Mouse (Mus musculus) neural tube, embryonic 12.5 days (tissue): Measurements from ENCODE around the gene Gstp2. TPM values are rescaled to one million over a fixed set of nuclear protein-coding genes. Genes with fewer than 3 reads are reported as not detected.

ENCODE experiments used
- ATAC-seq: fragments of 200-750 bp; cut with Nextera tagmentation; 2 replicates; pipeline ENCODE4 v1.8.0; 2017; ENCODE audit warnings: low read depth, mild to moderate bottlenecking, moderate TSS enrichment, moderate library complexity; ENCODE audit not compliant: low FRiP score
- H3K27ac ChIP-seq: fragments of 300-500 bp; sonication (generic); 2 replicates; pipeline ENCODE4 v1.5.1; 2016
- H3K27me3 ChIP-seq: fragments of 300-500 bp; sonication (generic); replicated peaks from 2 replicates; pipeline ENCODE4 v1.6.1; 2016; ENCODE audit warnings: mild to moderate bottlenecking
- H3K36me3 ChIP-seq: fragments of 300-500 bp; sonication (generic); 2 replicates; pipeline ENCODE4 v1.6.1; 2016; ENCODE audit warnings: mild to moderate bottlenecking
- H3K4me1 ChIP-seq: fragments of 300-500 bp; sonication (generic); 2 replicates; pipeline ENCODE4 v1.6.1; 2016
- H3K4me2 ChIP-seq: fragments of 300-500 bp; sonication (generic); replicated peaks from 2 replicates; pipeline ENCODE4 v1.6.1; 2016; ENCODE audit warnings: mild to moderate bottlenecking
- H3K4me3 ChIP-seq: fragments of 300-500 bp; sonication (generic); 2 replicates; pipeline ENCODE4 v1.5.1; 2016
- H3K9ac ChIP-seq: fragments of 300-500 bp; sonication (generic); 2 replicates; pipeline ENCODE4 v1.6.1; 2016; ENCODE audit warnings: mild to moderate bottlenecking
- H3K9me3 ChIP-seq: fragments of 300-500 bp; sonication (generic); 2 replicates; pipeline ENCODE4 v1.6.1; 2016; ENCODE audit warnings: mild to moderate bottlenecking
- WGBS: fragments of 180-500 bp; shearing (Covaris S2); methylation state at CpG from one replicate; pipeline ENCODE4 v1.1.7; 2016; 5-methylcytosine and 5-hydroxymethylcytosine counted together
- polyA plus RNA-seq: library from polyadenylated mRNA; unstranded; fragments of >200 nt; fragmentation: Nextera tagmentation; extraction: Ambion mirVana; gene quantifications from 2 replicates; pipeline ENCODE4 v1.2.1, GENCODE M21; 2016

Gene Gstp2
- polyA plus RNA-seq, 1 experiment from 2014 or later: 1.8 TPM

DNA sequence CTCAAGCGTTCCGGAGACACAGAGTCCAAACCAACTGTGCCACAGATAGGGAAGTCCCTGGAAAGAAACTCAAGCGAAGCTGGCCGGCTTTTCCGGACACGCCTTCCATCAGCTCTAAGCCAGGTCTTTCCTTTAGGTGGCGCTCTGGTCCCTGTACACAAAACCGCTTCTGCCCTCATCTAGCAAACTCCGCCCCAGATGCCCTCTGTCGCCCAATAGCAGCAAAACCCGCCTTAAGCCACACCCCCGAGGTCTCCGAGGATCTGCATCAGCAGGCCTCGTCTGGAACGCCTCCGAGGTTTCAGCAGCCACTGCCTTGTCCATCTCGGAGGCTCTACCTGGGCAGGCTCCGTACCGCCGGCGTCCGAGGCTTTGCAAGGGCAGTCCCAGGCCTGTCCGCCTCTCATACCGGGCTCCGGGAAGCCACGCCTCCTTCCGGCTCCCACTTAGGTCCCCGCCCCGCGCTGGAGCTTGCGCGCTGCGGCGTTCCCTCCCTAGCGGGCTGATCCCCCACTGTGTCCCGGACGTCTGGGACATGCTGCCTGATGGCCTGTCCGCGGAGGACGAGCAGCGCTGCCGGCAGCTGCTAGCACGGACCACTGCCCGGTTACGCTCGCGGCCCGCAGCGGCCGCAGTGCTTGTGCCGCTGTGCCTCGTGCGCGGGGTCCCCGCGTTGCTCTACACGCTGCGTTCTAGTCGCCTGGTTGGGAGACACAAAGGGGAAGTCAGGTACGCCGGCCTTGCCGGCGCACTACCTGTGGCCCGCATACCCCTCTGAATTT is 45.5 kb downstream of the Gstp2 start, which contains the start of the genes Nudt8 and Gm49405:
TSS of gene Nudt8 (plus strand) at position 462 of the 782 bp plus-strand sequence.
TSS of gene Gm49405 (plus strand) at position 508 of the 782 bp plus-strand sequence.
- Histone ChIP-seq H3K4me2 (peak within 1 kb of the TSS; percentile 86), H3K9me3 (no peaks in the 10 kb centered on the region), H3K36me3 (peaks cover 8% of the 10 kb centered on the region), H3K4me1 (peaks cover 17% of the 10 kb centered on the region), H3K9ac (peak within 1 kb of the TSS; percentile 89), H3K4me3 (peak within 1 kb of the TSS; percentile 65), H3K27me3 (no peaks in the 10 kb centered on the region), H3K27ac (peak within 1 kb of the TSS; percentile 94)
- under 1% methylated on average over 64 of the region's 64 CpGs for WGBS
- peak; percentile 89 for ATAC-seq

DNA sequence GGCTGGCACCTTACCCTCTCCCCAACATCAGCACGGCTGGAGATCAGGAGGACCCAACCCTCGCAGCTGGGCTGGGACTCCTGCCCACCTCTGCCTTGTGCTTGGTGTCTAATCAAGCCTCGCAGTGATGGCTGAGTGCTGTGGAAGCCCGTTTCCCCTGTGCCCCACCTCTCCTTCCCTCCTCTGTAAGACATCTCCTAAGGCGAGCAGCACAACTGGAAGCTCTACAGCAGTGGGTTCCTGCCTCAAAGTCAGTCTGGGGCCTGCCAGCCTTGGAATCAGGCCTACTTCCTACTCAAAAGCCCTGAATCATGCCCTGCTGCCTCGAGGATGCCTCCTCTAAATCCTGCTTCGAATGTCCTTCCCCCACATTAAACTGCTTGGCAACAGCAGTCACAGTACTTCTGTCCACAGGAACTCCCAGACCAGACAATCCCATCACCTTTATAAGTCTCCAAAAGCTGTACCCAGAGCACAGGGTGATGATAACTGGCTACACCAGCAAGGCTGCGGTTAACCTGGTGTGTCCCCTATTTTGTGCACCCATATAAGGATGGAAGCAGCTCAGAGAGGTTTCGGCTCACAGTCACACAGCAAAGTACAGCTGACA is 46.6 kb downstream of the Gstp2 start:
- WGBS: 86% methylated on average over 9 of the region's 9 CpGs
- H3K27ac ChIP-seq: no peak overlapping the region

DNA sequence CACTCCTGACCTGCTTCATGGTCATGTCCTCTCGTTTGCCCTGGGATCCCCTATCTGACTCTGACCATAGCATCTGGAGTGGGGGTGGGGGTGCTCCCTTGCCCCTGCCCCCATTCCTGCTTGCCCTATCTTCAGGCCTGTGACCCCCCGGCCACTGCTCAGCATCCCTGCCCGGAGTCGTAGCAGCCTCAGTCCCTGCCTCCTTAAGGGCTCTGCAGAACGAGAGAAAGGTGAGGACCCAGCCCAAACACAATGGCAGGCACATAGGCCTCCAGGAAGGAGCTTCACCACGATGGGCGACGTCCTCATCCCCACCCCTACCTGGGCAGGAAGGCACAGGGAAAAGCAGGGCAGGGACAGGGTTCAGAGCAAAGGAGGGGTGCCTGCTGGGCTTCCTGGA is 47.5 kb downstream of the Gstp2 start:
- no peak overlapping the region for H3K4me2 ChIP-seq
- H3K9me3 ChIP-seq: no peaks in the 10 kb centered on the region
- no peaks in the 10 kb centered on the region for H3K36me3 ChIP-seq
- 83% methylated on average over 8 of the region's 8 CpGs for WGBS
- no peak overlapping the region for H3K4me3 ChIP-seq
- no peak overlapping the region for H3K27ac ChIP-seq
- H3K27me3 ChIP-seq: no peaks in the 10 kb centered on the region
- no peak overlapping the region for H3K9ac ChIP-seq
- peaks cover 17% of the 10 kb centered on the region for H3K4me1 ChIP-seq
- no peak for ATAC-seq

More for the DNA sequence above, 46.6 kb downstream of the Gstp2 start:
- Histone ChIP-seq H3K4me3 (no peak overlapping the region), H3K36me3 (no peaks in the 10 kb centered on the region), H3K4me2 (peak overlapping the region; percentile 86), H3K9ac (peak overlapping the region; percentile 33; the same call in 1 of the 2 replicates), H3K9me3 (no peaks in the 10 kb centered on the region), H3K4me1 (peaks cover 17% of the 10 kb centered on the region), H3K27me3 (no peaks in the 10 kb centered on the region)
- ATAC-seq: no peak

DNA sequence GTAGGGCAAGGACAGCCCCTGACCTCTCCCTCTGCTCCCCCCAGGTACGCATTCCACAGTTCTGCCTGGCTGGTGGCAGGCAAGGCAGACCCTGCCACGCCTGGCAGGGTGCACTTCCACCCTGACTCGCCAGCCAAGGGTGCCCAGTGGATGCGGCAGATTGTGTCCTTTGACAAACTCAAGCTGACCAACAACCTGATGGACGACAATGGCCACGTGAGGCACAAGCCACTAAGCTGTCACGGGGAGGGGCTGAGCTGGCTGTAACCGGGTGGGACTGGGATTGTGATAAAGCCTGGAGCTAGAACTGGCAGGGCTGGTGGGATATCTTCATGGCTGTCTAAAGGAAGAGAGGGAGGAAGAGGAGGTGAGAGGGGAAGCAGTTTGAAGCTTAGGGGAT is 48.6 kb downstream of the Gstp2 start:
- Histone ChIP-seq H3K4me1 (peaks cover 17% of the 10 kb centered on the region), H3K36me3 (no peaks in the 10 kb centered on the region), H3K27me3 (no peaks in the 10 kb centered on the region), H3K4me2 (no peak overlapping the region), H3K27ac (no peak overlapping the region), H3K9ac (no peak overlapping the region), H3K9me3 (no peaks in the 10 kb centered on the region), H3K4me3 (no peak overlapping the region)
- 63% methylated on average over 8 of the region's 8 CpGs for WGBS
- no peak for ATAC-seq

DNA sequence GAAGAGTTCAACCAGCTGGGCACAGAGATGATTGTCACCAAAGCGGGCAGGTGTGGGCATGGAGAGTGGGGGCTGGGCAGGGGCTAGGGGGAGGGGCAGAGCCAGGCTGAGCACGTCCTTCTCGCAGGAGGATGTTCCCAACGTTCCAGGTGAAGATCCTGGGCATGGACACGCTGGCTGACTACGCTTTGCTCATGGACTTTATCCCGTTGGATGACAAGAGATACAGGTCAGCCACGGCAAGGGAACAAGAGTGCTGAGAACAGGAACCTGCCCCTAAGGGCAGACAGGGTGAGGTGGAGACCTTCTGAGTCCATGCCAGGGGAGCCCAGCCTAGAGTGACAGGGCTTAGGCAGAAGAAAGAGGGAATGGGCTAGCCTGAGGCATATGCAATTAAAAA is 49.1 kb downstream of the Gstp2 start:
- Histone ChIP-seq H3K9me3 (no peaks in the 10 kb centered on the region), H3K36me3 (no peaks in the 10 kb centered on the region), H3K9ac (no peak overlapping the region), H3K4me2 (no peak overlapping the region), H3K27me3 (no peaks in the 10 kb centered on the region), H3K4me3 (no peak overlapping the region), H3K4me1 (peaks cover 15% of the 10 kb centered on the region), H3K27ac (no peak overlapping the region)
- 89% methylated on average over 8 of the region's 8 CpGs for WGBS
- ATAC-seq: no peak

DNA sequence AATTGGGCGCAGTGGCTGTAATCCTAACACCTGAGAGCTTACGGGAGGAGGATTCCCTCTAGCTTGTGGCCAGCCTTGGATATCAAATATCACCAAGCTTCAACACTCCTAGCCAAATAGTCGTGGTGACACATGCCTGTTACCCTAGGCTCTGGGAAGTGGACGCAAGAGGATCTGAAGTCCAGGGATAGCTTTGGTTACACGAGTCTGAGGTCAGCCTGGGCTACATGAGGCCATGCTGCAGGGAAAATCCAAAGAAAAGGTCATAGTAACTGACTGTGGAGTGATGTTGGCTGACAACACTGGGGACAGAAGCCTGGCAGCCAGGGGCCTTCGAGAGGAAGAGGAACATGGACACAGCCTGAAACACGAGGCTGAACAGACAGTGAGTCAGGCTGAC is 49.7 kb downstream of the Gstp2 start:
- Histone ChIP-seq H3K36me3 (no peaks in the 10 kb centered on the region), H3K9me3 (no peaks in the 10 kb centered on the region), H3K27ac (no peak overlapping the region), H3K4me3 (no peak overlapping the region), H3K27me3 (no peaks in the 10 kb centered on the region), H3K4me2 (no peak overlapping the region), H3K9ac (no peak overlapping the region), H3K4me1 (peaks cover 9% of the 10 kb centered on the region)
- ATAC-seq: no peak
- 76% methylated on average over 7 of the region's 7 CpGs for WGBS

DNA sequence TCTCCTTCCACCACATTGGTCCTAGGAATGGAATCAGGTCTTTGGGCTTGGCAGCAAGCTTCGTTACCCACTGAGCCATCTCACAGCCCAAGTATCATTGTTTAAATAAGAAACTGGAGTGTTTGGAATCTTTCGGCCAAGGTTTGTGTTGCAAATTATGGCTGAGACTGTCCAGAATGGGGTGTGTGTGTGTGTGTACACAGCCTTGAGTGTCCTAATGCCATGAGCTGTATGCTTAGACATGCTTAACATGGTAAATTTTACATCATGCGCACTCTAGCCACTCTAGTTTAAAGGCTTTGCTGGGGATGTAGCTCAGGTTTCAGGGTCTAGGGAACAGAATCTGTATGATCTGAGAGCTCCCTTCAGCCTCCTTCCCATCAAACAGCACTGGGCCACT is 50.3 kb downstream of the Gstp2 start:
- no peak for ATAC-seq
- Histone ChIP-seq H3K9ac (no peak overlapping the region), H3K9me3 (no peaks in the 10 kb centered on the region), H3K27ac (no peak overlapping the region), H3K4me3 (no peak overlapping the region), H3K27me3 (no peaks in the 10 kb centered on the region), H3K4me2 (no peak overlapping the region), H3K36me3 (no peaks in the 10 kb centered on the region), H3K4me1 (peaks cover 9% of the 10 kb centered on the region; the same call in 1 of the 2 replicates)
- WGBS: 93% methylated on average over 3 of the region's 3 CpGs

DNA sequence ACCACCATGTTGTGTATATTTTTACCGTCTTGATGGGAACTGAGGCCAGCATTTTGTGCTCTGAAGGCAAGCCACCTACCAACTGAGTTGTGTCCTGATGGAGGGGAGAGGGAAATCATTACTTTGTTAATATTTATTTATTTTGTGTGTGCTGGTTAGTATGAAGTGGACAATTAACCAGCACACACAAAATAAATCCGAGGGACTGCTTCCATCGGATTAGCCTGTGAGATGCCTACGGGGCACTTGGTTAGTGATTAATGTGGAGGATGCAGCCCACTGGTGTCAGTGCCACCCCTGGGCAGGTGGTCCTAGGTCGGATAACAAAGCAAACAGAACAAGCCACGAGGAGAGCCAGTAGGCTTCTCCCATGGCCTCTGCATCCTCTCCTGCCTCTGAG is 50.9 kb downstream of the Gstp2 start:
- no peaks in the 10 kb centered on the region for H3K36me3 ChIP-seq
- H3K27me3 ChIP-seq: no peaks in the 10 kb centered on the region
- no peak overlapping the region for H3K4me3 ChIP-seq
- H3K4me1 ChIP-seq: peaks cover 9% of the 10 kb centered on the region; the same call in 1 of the 2 replicates
- H3K9me3 ChIP-seq: no peaks in the 10 kb centered on the region
- H3K4me2 ChIP-seq: no peak overlapping the region
- no peak overlapping the region for H3K9ac ChIP-seq
- no peak for ATAC-seq
- 67% methylated on average over 6 of the region's 6 CpGs for WGBS
- H3K27ac ChIP-seq: no peak overlapping the region

DNA sequence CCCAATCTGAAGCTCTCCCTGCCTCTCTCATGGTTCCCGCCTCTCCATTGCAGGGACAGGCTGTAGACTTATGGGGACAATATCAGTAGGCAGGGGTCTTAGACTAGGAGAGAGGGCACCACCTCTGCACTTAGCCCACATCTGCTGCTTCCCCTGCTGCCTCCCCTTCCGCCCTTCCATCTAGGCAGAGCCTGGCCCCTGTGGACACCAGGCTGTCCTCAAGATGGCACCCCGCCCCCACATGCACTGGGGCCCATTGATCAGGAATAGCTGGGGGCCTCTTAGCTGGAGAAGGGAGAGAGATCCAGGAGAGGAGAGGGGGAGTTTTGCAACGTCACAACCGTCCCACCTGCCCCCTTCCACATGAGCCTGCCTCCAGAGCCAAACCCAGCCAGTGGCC is 53.4 kb downstream of the Gstp2 start, which contains the start of gene Tbx10:
TSS of gene Tbx10 (plus strand) at position 337 of the 400 bp plus-strand sequence.
- no peaks in the 10 kb centered on the region for H3K9me3 ChIP-seq
- H3K9ac ChIP-seq: no peak within 1 kb of the TSS
- no peak within 1 kb of the TSS for H3K4me2 ChIP-seq
- no peak within 1 kb of the TSS for H3K4me3 ChIP-seq
- no peak for ATAC-seq
- H3K27ac ChIP-seq: no peak within 1 kb of the TSS
- WGBS: 57% methylated on average over 5 of the region's 5 CpGs
- H3K27me3 ChIP-seq: no peaks in the 10 kb centered on the region
- H3K4me1 ChIP-seq: 0 out of 2 replicates have a peak, but pooled peaks cover 4% of the 10 kb centered on the region
- H3K36me3 ChIP-seq: no peaks in the 10 kb centered on the region

DNA sequence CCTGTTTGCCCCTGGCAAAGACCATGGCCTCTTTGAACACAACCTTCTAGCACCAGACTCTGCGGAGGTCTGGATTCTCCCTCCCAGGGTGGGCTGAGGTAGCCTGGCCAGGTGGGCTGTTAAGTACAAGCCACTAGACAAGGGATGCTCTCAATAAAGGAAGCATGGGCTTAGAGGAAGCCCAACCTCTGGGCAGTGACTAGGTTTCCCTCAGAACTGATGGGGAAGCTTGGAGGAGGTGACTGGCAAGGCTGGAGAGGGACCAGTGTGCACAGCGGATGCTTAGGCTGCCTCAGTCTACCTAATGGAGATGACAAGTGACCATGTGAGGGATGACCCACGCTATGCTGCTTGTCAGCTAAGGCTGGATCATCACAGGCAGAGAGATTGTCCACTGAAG is 53.9 kb downstream of the Gstp2 start:
- 85% methylated on average over 3 of the region's 3 CpGs for WGBS
- H3K4me3 ChIP-seq: no peak overlapping the region
- H3K27me3 ChIP-seq: no peaks in the 10 kb centered on the region
- 0 out of 2 replicates have a peak, but pooled peaks cover 4% of the 10 kb centered on the region for H3K4me1 ChIP-seq
- no peaks in the 10 kb centered on the region for H3K36me3 ChIP-seq
- H3K4me2 ChIP-seq: no peak overlapping the region
- no peaks in the 10 kb centered on the region for H3K9me3 ChIP-seq
- ATAC-seq: no peak
- H3K27ac ChIP-seq: no peak overlapping the region
- H3K9ac ChIP-seq: no peak overlapping the region

DNA sequence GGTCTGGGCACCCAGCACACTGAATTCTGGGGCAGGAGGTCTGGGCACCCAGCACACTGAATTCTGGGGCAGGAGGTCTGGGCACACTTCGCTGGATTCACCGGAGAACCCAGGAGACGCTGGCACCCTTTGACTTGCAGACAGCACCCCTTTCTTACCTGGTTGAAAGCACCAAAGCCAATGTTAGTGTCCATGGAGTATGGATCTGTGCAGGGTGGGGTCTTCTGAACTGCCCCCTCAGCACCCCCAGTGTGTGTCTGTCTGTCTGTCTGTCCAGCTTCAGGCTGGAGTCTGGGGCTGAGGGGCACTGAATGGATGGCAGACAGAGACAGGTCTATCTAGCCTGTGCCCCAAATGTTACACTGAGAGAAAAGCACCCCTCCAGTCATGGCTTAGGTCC is 54.3 kb downstream of the Gstp2 start:
- no peak overlapping the region for H3K27ac ChIP-seq
- H3K9ac ChIP-seq: no peak overlapping the region
- H3K4me1 ChIP-seq: 0 out of 2 replicates have a peak, but pooled peaks cover 4% of the 10 kb centered on the region
- no peak overlapping the region for H3K4me2 ChIP-seq
- ATAC-seq: no peak
- no peaks in the 10 kb centered on the region for H3K9me3 ChIP-seq
- no peaks in the 10 kb centered on the region for H3K36me3 ChIP-seq
- H3K27me3 ChIP-seq: no peaks in the 10 kb centered on the region
- WGBS: 95% methylated on average over 3 of the region's 3 CpGs
- no peak overlapping the region for H3K4me3 ChIP-seq

DNA sequence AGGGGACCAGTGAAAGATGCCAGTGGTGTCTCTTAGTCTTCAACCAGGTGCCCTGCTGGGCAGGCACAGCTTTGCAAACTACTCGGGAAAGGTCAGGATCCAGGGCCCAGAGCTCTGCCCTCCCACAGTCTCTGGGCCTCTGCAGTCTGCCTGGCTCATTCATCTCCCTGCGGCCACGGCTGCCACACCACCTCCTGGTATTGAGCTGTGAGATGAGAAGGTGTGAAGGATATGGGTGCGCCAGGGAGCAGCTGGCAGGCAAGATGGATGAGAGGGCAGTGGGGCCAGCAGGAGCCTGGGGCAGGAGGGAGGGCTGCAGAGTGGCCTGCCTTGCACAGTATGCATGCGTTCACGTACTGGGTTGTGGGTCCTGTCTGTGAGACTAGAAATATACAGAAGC is 55.0 kb downstream of the Gstp2 start:
- Histone ChIP-seq H3K4me2 (no peak overlapping the region), H3K9ac (no peak overlapping the region), H3K36me3 (no peaks in the 10 kb centered on the region), H3K4me1 (peaks cover 8% of the 10 kb centered on the region), H3K27ac (no peak overlapping the region), H3K9me3 (no peaks in the 10 kb centered on the region), H3K4me3 (no peak overlapping the region), H3K27me3 (no peaks in the 10 kb centered on the region)
- 38% methylated on average over 6 of the region's 6 CpGs for WGBS
- ATAC-seq: no peak
